Mouse (Mus musculus) layer of hippocampus, adult 9-11 months (tissue): ENCODE results near the gene Ube3c.

Experiments
- DNase-seq: peaks from one replicate; pipeline ENCODE4 v3.0.0; 2022

Gene Ube3c

DNA sequence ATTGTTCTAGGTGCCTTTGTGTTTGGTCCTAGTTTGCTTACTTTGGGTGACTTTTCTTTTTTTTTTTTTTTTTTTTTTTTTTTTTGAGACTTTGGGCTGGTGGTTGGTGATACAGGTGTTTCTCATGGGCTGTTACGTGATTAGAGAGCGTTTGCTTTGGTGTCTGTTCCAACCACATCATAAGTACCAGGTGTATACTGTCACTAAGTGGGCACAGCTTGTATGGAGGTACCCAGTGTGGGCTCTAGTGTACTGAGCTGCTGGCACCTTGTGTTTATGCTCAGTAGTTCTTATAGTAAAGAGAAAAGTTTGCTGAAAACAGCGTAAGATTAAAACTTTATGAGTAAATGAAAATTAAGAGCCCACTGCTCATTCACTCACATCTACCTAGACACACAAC is 107.4 kb downstream of the Ube3c start:
- DNase-seq: no peak

DNA sequence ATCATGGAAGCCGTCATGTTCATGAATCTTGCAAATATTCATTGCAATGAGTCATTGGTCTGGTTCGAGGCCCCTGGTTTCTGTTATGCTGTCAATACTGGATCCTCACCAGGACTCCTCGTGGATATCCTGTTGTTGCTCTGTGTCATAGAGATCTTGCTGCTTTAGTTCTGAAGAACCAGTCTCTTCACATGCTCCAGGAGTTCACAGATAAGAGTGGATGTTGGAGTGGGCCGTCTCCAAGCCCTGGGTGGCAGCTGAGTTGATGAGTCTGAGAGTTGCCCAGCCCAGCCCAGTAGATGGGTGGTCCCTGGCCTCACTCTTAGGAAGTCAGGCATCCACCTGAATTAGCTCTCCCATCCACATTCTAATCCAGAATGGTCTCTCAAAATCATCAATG is 116.0 kb downstream of the Ube3c start:
- no peak for DNase-seq

DNA sequence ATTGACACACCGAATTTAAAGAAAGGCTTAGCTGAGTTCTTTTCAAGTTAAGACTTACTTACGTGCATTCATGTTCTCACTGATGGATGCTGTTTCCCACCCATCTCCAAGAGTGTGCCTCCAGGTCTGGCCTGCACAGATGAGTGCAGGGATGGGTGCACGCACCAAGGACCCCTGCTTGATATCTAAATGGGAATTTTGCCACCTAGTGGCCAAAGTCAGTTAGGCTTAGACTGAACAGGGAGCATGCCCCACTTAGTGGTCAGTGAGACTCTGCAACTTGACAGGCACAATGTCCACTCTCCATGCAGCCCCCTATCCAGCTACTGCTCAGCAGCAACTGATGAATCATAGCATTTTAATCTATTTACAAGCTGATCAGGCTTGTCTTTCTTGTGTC is 118.6 kb downstream of the Ube3c start:
- DNase-seq: no peak

DNA sequence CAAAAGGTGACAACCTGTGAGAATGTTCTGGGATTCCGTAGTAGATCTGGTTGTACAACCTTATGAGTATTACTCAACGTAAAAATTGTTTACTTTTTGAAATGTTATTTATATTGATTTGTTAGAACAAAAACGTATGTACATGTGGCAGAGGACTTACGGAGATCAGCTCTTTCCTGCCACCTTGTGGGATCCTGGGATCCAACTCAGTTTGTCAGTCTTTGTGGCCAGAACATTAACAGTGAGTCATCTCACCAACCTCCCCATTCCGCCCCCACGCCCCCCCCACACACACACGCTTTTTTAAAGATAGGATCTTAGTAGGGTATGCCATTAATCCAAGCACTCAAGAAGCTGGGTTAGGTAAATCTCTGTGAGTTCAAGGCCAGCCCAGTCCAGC is 119.3 kb downstream of the Ube3c start:
- DNase-seq: no peak

DNA sequence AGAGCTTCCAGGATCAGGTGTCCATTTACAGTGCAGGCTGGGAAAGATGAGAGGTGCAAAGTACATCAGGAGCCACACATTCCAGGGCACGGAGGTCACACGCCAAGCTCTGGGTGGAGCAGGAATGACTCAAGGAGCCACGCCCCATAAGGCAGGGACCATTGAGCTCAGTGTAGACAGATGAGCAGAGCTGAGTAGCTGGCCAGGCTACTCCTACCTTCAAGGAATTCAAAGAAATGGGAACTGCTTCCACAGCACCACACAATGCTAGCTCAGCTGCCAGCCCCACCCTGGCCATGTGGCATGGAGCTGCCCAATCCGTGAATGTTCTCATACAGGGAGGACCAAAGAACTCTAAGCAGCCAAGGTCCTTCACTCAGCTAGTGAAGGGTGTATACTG is 129.5 kb downstream of the Ube3c start:
- no peak for DNase-seq

DNA sequence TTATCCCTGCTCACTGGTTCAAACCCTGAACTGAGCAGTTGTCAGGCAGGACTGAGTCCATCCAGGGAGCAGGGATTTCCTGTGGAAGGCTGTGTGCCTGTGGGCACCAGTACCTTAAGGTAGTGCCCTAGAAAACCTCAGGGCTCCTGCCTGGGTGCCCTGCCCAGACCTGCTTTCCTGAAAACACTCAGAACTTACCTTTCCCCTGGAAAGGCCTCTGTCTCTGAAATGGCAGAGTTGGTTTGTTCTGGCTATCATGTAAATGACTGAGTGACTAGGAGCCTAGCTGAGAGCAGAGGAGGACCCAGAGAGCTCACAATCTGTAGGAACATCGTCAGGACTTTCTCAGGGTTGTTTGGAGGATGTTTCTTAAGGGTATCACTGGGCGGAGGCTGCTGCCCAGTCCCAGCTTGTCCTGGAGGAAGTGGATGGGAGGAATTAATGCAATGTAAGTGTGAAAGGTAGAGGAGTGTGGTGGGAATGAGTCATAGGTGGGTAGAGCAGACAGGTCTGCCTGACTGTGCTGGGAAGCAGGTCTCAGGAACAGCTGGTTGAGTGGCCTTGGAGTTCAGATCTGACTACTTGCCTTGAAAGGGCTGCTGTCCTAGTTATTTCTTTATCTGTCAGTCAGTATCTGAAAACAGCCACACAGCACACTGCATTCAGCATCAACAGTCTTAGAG is 130.6 kb downstream of the Ube3c start:
- DNase-seq: no peak

DNA sequence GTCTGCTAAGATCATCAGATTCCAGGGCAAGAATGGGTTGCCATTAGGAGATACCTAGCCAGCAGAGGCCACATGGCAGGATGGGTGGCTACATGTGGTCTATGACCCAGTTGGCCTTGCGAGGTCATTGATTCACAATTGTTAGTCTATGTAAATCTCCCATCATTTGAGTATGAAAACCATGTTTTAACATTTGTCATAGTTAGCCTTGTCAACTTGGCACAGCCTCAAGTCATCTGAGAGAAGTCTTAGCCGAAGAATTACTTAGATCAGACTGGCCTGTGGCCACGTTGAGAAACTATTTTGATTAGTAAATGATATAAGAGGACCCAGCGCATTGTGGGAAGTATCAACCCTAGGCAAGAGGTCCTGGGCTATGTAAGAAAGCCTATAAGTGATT is 138.2 kb downstream of the Ube3c start:
- no peak for DNase-seq

DNA sequence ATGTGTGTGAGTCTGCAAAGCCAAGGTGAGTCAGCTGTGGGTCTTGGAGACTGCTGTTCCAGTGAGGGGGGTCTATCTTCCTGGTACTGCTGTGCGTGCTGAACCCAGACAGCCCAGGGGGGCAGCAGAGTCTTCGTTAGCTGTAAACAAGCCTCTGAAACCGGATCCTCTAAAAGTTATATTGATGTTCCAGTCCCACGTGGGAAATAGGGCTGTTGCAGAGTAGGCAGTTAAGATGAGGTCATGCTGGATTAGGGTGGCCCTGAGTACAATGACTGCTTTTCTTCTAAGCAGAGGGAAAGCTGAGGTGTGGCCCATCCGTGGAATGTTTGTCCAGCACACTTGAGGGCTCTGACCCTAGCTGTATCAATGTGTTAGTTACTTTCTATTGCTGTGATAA is 139.2 kb downstream of the Ube3c start:
- no peak for DNase-seq

DNA sequence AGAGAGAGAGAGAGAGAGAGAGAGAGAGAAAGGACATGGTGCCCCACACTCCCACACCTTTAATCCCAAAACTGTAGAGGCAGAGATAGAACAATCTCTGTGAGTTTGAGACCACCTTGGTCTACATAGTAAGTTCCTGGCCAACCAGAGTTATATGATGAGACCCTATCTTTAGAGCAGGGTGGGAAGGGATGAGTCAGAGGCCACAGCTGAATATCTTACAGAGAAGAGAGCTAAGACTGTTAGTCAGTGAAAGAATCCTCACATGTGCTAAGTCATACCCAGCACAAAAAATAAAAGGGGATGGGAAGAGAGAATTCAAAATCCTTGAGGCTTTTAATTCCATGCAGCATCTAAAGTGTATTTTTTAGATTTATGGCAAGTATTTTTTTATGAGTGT is 142.6 kb downstream of the Ube3c start:
- DNase-seq: no peak

DNA sequence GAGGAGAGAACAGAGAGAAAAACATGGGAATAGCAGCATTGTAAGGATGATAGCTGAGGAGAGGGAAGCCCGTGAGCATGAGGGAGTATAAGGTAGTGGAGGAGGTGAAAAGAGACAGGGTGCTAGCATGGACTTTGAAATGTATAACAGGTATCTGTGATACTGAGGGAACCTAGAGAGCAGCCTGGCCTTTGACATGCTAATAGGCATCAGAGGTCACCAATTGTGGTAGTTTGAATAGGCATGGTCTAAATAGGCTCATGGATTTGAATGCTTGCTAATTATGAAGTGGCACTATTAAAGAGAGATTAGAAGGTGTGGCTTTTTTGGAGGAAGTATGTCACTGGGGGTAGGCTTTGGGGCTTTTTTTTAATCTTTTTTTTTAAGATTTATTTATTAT is 143.9 kb downstream of the Ube3c start:
- no peak for DNase-seq

DNA sequence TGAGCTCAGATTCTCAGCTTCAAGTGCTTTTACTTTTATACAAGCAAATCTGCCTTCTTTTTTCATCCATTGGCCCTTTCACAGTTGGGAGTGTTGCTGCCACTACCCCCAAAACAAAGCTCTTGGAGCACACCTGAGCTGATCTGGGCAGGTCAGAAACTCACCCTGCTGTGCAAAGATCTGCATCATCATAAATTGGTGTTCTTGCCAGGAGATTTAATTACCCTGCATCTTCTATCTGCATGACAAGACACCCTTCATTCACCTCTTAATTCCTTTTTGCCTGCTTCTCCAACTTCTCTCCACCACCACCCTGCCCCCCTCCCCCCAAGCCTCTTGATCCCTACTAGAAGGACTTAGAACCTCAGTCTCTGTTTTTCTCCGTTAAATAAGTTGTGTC is 152.1 kb downstream of the Ube3c start:
- DNase-seq: no peak

DNA sequence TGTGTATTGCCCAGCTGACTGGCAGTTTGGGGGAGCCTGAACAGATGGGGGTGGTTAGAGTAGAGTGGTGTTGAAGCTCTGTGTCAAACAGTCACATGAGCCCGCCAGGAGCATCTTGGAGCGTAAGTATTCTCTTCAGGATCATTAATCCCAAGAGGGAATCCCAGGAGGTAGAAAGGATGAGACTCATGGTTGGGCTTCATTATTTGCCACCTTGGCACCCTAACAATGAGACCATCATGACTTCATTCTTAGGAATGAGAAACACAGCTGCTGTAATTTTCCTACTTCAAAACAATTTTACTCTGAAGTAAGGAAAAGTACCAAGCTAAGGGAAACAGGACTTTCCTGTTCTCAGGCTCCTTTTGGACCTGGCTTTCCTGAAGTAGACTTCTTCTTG is 156.3 kb downstream of the Ube3c start:
- DNase-seq: no peak
